Mouse (Mus musculus): ENCODE data around the gene 1500009C09Rik.
"Not testable (repeated sequence)": the region's sequence is repeated elsewhere in the genome, so short reads cannot be mapped to it uniquely, and the experiment has no call there.

Gene 1500009C09Rik

DNA sequence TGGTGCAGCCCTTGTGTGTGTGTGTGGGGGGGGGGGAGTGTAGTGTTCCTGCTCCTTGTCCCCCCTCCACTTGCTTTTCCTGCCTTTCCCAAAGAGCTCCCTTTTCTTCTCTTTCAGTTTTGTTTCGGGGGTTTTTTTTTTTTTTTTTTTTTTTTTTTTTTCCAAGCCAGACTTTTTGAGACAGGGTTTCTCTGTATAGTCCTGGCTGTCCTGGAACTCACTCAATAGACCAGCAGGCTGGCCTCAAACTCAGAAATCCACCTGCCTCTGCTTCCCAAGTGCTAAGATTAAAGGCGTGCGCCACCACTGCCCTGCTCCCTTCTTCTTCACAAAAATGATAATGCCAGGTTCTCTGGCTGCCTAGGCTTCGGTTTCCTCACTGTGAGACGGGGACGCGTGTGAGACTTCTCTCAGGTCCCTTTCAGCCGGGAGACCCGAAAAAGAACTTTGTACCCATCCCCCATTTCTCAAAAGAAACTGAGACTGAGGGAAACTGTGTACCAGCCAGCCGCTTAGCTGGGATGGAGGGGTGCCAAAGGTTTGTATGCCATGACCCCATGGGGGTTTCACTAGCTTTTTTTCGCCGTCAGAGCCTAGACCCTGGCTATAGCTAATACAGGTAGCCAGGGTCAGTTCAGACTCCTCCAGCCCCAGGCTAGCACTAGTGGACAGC is 32.1 kb upstream of the 1500009C09Rik start:
- no peak for DNase-seq

DNA sequence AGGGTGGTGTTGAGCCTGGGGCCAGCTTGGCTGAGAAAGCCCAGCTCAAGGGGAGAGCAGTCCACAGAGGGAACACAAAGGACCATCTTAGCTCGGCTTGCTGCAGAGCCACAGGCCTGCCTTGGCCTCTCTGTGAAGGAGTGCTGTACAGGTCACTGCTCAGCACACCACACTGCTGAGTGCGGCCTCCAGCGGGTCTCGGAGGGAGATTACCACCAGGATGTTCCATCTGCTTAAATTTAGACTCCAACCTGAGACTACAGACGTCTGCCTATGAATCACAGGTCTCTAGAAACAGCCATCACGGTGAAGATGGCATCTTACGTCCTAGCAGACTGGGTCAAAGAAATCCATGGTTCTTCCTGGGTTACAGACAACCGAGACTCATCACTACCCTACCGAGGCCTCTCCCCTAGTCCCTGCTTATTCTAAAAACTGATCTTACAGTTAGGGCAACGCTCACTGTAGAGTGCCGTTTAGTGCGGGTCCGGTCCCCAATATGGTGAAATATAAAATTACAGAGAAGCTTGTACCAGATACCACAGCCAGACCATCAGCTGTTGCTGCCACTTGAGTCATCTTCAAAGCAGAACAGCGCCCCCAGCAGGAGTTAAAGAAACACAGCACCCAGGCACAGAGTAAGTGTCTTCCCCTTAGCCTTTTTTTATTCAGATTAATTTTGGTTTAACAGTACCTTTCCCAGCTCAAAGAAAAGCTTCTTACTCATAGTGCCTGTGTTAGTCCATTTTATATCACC is 30.9 kb upstream of the 1500009C09Rik start:
- DNase-seq, result no peak

DNA sequence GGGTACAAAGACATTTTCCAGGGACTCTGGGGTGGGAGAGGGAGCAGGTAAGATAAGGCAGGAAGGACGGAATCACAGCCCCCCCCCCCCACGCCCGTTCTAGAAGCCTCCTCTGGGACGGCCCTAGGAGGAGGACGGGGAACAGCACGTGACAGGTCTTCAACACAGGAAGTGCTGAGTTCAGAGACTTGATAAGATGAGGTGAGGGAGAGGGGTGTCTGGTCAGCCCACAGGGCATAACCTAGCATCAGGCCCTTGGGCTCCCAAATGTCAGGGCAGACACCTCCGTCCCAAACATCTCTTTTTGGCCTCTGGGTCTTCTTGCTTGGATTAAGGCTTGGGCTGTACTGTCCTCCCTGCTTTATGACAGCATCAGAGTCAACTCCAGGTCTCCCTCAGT is 28.9 kb upstream of the 1500009C09Rik start:
- no peak for DNase-seq

DNA sequence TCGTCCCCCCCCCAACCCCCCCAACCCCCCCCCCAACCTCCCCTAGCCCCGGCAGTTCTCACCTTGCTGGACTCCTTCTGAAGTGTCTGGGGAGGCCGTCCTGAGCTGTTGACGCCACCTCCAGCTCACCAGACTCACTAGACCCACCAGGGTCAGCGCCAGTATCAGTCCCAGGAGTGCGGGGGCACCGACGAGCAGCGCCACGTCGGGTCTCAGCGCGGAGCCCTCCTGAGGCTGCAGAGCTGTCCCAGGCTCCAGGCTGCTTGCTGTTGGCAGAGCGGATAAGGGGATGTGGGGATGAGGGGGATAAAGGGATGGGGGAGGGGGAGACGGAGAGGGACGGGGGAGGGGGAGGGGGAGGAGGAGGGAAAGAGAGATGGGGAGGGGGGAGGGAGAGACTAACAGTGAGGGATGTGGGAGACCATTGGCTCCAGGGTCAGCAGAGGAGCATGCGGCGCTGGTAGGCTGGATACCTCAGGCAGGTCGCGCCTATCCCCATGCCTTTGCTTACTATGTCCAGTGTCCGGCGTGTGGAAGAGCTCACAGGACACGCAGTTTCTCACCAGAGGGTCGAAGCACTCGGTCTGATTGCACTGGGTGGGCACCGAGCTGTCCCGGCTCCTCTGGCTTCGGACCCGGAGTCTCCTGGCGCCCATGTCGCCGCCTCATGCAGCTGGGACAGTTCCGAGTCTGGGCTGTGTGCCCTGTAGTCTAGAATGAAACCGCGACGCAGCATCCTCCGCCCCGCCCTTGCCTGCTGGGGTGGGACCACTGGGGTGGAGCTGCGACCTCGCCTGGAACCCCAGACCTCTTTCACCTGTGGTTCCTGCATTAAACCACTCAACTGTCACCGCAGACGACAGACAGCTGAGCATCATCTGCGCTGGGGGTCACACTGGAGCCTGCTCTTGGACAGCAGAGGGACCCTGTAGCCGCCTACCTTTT is 28.3 kb upstream of the 1500009C09Rik start, which contains the start of gene Tnfrsf13c:
Tnfrsf13c (minus strand) TSS at position 713 of the 945 bp plus-strand sequence.
- DNase-seq, result no peak

DNA sequence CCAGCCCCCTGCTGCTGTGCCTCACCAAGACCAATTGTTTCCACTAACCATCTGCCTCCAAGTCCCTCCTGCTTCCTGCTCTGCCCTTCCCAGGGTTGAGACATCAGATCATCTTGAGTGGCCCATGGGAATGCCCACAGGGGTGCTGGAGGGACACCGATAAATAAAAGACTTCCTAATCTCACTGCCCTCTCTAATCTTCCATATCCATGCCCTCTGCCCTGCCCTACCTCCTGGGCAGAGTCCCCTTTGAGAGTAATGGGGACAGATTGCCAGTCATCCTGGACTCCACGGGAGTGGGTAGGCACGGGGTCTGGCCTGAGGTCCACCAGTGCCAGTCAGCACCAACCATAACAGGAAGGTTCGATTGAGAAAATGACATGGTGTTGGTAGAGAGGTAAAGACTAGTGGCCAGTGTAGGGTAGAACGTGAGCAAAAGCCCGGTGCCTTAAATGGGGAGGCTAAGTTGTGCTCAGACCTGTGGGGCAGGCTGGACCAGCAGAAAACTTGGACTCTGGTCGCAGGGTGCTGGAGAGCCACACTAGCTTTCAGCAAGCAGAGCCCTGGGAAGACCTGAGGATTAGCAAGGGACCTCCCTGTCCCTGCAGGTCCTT is 27.5 kb upstream of the 1500009C09Rik start:
- no peak for DNase-seq

DNA sequence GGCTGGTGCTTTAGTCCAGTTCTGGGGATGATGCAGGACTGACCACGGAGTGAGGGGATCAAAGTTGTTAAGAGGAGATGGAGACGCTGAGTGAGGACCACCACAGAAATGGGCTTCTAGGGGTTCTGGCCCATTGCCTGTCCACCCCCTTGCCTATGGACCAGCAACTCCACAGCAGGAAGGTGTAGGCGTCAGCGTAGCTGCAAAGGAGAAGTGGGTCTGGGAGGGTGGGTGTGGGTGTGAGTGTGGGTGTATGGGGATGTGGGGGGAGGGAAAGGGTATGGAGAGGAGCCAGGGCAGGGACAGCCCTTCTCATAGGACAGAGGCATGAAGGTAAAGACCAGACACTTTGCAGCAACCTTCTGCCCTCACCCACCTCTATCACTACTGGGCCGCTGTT is 26.4 kb upstream of the 1500009C09Rik start:
- no peak for DNase-seq

DNA sequence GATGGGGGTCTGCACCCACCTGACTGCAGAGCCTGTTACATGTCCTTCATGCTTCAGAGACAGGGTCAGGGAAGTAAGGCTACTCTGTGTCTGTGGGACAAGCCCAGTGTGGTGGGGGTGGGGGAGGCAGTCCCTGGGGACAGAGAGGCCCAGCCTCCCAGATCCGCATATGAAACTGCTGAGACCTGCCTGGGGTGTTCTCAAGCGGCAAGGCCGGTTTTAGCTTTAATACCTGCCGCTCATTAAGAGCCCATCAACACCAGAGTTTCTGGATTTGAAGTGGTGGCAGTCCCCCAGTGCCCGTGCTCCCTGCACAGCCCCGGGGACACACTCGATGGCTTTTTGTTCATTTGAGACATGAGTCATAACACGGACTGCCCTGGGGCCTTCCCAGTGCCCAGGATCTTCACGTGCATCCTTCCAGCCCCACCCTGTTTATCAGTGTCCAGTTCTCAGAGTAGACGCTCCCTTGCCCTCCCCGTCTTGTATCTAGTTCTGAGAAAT is 22.6 kb upstream of the 1500009C09Rik start:
- no peak for DNase-seq

DNA sequence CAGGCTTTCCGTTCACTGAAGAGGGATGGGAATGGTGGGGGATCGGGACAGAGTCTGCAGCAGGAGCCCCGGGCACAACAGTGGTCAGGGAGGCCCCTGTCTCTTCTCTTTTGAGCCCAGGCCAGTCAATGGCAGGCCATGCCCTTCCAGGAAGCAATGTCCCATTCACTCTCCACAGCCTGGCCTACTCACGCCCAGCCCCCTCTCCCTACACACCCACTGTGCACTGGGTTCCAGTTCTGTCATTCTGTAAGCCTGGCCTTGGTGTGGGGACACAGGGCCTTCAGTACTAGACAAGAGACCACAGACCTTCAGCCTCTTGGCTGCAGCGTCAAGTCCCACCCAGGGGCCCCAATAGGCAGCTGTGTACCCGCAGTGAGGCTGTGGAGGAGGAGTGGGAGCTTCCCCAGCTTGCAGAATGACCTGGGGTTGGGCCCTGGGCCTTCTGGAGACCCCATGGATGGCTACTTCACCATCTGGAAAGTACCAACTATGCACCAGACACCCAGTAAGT is 22.0 kb upstream of the 1500009C09Rik start:
- no peak for DNase-seq

DNA sequence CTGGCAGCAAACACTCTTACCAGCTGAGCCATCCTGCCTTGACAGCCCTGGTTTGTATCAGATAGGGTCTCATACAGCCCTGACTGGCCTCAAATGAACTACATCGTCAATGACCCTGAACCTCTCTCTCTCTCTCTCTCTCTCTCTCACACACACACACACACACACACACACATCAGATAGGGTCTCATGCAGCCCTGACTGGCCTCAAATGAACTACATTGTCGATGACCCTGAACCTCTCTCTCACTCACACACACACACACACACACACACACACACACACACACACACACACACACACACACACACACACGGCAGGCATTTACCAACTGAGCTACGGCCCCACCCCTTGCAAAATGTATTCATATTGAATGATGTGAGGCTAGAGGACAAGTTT is 21.1 kb upstream of the 1500009C09Rik start:
- no peak for DNase-seq

DNA sequence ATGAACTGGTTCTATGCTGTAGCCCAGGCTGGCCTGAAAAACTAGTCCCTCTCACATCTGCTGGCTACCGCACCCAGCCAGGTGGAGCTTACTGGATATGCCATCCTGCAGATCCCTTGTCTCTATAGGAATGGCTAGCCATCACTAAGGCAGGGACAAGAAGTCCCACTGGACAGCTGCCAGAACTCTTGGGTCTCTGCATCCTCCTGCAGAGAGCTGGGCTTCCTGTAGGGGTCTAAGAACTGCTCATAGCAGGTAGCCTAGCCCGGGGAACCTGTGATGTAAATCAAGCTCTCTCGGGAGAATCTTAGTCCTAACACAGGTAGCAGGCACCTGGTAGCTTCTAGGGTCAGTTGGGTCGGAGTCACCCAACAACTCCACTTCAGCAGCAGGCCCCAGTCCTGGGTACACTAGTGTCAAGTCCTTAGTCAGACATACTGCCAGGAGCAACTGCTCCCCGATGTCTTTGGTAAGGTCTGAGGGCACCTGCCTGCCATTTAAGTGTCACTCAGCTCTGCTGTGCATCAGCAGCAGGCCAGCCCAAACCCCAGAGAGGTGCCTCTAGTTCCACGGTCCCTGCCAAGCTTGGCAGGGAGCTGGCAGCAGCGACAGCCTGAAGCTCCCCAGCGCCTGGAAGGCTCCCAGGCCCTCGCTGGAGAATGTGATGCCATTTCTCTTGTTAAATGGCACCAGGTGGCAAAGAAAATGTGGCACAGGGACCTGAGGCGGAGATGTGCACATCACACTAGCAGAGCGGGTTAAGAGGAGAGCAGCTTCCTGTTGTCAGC is 20.4 kb upstream of the 1500009C09Rik start:
- no peak for DNase-seq

DNA sequence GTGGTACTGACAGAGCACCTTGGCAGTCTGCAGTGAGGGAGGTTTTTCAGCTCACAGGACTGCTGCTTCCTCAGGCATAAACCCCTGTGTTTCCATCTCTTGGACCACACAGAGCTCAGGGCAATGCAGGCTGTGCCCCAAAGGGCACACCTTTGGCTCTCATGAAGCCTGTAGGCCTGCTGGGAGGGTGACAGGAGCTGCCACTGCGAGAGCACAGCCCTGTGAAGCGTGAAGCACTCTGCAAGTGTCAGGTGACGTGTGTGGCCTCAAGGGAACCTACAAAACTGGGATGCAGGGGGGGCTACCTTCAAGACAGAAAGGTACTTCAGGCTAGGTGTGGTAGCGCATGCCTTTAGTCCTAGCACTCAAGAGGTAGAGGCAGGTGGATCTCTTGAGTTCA is 19.5 kb upstream of the 1500009C09Rik start:
- no peak for DNase-seq

DNA sequence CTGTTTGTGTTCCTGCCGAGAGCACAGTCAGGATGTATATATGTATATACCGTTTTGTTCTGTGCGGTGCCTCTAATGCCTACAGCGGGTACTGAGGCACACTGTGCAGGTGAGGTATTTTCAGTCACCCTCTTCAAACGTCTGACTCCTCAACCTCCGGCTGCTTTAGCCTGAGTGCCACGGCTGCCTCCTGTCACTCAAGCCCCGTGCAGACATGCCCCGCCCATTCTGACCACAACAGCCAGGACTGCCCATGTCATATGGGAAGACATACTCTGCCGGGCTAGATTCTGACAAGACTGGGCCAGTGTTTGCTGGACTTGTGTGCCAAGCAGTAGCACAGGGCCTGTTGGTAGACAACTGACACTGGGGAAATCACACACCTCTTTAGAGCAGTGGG is 16.5 kb upstream of the 1500009C09Rik start:
- no peak for DNase-seq

DNA sequence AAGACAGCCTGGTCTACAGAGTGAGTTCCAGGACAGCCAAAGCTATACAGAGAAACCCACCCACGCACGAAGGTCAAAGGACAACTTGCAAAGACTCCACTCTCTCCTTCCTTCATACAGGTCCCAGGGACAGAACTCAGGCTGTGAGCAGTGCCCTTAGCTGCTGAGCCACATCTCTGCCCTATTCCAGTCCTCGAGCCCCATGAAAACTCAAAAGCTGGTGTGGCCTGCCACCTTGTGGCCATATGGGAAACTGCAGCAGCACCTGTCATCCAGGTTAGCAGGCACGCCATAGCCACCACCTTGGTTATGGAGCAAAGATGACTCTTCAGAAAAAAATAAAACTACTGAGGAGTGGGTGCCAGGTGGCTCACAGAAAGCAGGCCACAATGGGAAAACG is 15.6 kb upstream of the 1500009C09Rik start:
- DNase-seq, result peak; percentile 78

DNA sequence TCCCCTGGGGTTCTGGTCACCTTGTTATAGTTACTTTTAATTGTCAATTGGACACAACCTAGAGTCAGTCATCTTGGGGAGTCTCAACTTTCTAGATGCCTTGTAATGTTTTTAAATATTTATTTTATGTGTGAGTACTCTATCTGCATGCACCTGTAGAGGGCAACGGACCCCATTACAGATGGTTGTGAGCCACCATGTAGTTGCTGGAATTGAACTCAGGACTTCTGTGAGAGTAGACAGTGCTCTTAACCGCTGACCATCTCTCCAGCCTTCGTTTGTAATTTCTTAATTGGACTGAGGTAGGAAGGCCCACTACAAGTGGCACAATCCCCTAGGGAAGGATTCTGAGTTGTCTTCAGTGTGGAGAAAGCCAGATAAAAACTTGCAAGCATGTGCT is 8.9 kb upstream of the 1500009C09Rik start:
- DNase-seq, result no peak

DNA sequence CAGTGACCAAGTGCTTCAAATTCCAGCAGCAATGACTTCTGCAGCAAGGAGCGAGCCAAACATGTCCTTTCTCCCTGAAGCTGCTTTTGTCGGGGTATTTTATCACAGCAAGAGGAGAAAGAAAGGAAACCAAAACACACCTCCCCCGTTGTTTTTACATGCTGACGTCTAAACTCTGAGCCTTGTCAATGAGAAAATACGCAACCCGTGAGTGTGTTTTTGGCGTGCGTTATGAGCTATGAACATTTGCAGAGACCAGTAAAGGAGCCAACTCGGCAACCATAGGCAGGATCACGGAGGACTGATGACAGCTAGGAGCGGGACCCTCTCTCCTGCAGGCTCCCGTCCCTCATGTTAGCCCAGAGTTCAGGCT is 8.5 kb upstream of the 1500009C09Rik start:
- no peak for DNase-seq

DNA sequence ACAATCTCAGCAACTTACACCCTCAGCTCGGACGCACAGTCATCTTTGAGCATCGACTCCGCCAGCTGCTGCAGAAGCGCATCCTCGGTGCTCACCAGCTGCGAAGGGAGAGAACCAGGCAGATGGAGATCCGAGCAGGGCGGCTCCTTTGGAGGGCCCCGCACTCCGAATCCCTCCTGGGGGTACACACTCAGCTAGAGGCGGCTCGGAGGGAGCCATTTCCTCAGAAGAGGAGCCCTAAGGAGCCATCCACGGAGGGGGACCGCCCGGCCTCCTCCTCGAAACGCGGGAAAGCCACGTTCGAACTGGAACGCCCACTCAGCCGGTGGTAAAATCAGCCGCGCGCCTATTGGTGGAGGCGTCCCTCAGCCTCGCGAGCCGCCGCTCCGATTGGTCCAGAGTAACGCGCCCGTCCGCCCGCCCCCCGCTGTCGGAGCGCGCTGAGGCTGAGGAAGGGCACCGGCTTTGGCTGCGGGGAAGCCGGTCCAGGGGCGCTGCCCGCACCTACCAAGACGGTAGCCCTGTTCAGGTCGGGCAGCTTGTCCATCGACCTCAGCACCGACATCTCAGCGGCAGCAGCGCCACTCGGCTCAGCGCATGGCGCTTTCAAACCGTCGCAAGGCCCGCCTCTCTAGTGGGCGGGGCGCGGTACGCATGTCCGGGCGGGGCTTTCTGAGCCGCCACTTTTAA is 7.9 kb upstream of the 1500009C09Rik start, which contains the start of gene Cenpm:
Cenpm (minus strand) TSS at position 634 of the 690 bp plus-strand sequence.
- DNase-seq, result peak; percentile 94

DNA sequence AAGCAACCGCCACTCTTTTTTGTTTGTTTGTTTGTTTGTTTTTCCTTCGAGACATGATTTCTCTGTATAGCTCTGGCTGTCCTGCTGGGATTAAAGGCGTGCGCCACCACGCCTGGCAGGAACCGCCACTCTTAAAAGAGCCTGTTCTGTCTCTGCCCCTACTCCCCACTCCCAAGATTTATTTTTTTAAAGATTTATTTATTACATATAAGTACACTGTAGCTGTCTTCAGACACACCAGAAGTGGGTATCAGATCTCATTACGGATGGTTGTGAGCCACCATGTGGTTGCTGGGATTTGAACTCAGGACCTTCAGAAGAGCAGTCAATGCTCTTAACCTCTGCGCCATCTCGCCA is 7.4 kb upstream of the 1500009C09Rik start:
- not testable (repeated sequence) for DNase-seq

DNA sequence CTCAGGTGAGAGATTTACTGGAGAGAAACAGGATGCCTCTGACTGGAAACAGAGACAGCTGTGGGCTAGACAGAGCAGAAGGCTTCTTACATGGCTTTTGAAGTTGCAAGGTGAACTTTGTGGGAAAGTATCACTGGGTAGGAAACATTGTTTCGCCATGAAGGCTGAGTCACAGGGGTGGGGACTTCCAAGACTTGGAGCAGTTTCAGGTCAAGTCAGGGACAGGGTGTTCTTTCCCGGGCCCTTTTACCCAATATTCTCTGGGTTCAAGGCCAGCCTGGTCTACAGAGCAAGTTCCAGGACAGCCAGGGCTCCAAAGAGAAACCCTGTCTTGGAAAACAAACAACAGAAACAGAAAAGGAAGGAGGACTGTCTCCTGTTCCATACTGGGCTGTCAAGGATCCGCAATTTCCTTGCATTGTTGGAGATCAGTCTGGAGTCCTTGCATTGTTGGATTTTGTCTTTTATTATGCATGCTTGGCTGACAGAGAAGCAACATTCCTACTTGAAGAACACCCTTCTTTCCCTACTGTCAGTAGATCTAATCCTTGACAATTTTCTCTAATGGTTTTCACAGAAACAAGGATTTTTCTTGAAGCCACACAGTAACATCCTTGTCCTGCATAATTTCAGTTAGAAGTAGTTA is 4.9 kb upstream of the 1500009C09Rik start:
- no peak for DNase-seq

DNA sequence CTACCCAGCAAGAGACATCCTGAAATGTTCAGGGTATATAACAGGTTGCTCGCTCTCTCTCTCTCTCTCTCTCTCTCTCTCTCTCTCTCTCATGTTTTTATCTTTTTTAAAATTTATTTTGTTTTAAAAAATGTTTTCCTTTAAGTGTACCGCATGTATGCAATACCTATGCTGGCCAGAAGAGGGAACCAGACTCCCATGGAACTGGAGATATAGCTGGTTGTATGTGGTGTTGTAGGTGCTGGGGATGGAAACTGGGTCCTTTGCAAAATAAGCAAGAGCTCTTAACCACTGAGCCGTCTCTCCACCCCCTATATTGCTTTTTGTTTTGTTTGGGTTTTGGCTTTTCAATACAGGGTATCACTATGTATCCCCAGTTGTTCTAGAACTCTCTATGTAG is 618 bp upstream of the 1500009C09Rik start:
- DNase-seq, result no peak

DNA sequence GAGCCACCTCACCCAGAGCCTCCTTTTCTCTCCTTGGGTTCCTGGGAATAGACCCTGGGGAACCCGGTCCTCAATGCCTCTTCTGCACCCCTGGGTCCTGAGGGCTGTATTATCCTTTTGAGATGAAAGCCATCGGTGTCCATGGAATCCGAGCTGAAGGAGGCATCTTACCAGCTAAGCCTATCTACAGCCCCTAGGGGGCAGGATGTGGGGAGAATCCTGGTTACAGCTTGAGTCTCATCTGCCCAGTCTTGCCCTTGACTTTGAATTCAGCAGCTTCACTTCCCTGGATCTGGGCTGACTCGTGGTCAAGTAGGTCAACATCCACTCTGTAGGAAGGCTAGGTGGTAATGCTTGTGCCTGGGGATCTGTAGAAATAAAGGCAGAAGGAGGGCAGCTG is 3.1 kb downstream of the 1500009C09Rik start:
- DNase-seq, result peak; percentile 39
